Mouse (Mus musculus): ENCODE measurements at regions not wholly inside any gene's neighbourhood (a gene's known extent, or its start where the extent isn't known, plus 50 kb on each side); places are given as distances from the start of the nearest gene placed in this dataset.

DNA sequence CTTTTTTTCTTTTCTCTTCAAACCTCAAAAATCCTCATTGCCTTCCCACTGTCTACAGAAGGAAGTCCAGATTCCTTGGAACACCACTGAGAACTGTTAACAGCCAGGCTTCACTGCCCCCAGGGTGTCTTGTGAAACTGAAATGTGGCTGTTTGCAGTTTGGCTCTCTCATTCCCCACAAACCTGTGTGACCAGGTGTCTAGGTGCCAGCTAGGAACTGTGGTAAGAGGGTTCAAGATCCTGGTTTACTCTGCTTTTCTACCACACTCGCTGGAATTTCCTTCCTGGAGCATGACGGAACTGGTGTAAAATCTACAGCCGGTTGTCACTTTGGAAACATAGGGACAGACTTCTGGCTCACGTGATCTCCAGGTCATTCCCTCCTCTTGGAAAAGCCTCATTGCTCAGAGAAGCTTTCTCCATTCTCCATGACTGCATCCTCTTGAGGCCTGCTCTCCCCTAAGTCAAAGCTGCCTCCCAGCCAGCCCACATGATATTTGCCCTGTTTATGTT, 660.2 kb downstream of the Zfp706 start:
- DNase-seq (ENCODE audit: low spot score): no peak

DNA sequence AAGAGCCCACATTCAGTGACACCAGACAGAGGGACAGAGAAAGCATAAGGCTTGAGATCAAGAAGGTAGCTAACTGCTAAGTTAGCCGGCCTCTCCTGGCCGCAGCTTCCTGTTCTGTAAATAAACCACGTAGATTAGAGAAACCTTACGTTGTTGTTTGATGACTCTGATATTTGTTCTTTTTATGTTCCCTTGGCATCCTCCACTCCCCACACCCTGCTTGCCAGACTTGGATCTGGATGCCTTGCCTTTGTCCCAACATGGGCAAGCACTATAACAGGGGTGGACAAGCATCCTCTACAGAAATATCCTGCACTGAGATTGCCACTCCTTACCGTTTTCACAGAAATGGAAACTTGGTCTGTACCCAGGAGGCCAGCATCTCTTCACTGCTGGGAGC, 661.4 kb downstream of the Zfp706 start:
- DNase-seq (ENCODE audit: low spot score): no peak

DNA sequence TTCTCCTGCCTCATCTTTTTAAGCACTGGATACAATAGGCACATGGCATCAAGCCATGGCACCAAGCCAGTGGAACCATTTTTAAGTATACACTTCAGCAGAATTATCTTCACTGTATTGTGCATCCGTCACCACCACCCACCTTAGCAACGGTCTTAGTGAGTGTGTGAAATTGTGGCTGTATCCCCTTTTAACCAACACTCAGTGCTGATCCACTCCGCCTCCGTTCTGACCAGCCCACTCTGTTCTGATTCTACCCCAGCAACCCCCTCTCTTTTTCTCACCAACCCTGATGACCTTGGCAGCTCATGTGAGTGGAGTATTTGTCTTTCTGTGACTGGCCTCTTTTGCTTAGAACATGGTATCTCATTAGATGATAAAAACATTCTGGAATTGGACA, 662.2 kb downstream of the Zfp706 start:
- DNase-seq (ENCODE audit: low spot score): no peak

DNA sequence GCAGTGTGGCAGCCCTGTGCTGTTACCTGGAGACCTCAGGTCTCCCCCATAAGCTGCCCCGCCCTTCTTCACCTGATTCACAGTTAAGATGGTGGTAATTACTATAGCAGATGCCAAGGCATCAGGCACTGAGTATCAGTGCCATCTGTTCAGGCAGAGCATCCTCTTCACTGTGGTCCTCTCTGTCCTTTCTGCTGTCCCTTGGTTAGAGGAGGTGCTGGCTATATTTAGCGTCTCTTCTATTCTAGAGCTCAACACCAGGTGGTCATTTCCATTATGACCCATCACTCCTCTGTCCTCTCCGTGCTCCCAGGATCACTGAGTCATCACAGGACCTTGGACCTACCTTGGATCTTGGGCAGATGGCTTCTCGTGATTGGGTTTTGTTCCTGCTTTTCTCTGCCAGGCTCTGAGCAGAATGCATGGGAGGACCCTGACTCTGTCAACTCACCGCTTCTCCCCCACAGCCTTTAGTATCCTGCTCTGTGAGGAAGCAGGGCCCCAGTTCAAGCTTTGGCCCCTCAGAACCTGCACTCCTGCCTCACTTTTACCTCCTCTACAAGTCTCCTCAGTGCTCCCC, 667.5 kb downstream of the Zfp706 start:
- DNase-seq (ENCODE audit: low spot score): no peak

DNA sequence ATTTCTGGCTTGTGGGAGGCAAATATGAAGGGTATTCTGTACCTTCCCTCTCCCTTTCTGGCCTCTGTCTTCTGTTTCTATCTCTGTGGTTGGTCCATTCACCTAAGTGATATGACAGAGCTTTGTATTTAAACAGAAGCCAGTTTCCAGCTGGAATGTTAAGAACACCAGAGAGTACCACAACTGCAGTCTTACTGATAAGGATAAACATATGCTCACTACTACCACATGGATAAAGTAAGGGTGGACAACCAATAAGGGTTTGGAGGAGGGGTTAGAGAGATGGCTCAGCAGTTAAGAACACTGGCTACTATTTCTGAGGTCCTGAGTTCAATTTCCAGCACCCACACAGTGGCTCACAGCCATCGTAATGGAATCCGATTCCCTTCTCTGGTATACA, 668.8 kb downstream of the Zfp706 start:
- DNase-seq (ENCODE audit: low spot score): no peak

DNA sequence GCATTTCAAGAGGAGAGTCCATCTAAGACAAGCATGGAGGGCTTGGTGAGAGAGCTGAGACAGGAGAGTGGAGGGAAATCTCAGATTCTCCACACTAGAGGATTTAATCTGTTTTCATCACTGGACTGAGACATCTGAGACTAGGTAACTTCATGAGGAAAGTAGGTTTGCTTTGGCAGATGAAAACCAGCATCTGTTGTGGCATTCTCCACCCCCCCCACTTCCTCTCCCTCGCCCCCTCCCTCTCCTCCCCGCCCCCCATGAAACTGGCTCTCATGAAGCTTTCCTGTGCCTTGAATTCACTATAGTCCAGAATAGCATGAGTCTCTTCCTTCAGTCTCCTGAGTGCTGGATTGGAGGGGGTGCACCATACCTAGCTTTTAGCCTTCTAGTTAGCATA, 670.7 kb downstream of the Zfp706 start:
- no peak for DNase-seq (ENCODE audit: low spot score)

DNA sequence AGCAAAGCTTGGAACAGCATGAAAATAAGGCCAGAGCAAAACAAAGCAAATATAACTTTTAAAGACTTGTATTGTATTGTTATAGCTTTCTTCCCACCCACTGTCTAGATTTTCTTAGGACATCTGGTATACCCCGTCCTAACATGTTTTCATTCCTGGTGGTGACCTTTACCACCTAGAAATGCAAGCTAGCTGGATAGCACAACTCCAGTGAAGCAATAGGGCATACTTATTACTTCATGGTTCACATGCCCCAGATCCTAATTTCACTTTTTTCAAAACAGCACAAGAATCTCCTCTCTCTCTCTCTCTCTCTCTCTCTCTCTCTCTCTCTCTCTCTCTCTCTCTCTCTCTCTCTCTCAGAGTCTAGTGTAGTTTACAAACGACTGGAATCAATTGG, 672.5 kb downstream of the Zfp706 start:
- no peak for DNase-seq (ENCODE audit: low spot score)

DNA sequence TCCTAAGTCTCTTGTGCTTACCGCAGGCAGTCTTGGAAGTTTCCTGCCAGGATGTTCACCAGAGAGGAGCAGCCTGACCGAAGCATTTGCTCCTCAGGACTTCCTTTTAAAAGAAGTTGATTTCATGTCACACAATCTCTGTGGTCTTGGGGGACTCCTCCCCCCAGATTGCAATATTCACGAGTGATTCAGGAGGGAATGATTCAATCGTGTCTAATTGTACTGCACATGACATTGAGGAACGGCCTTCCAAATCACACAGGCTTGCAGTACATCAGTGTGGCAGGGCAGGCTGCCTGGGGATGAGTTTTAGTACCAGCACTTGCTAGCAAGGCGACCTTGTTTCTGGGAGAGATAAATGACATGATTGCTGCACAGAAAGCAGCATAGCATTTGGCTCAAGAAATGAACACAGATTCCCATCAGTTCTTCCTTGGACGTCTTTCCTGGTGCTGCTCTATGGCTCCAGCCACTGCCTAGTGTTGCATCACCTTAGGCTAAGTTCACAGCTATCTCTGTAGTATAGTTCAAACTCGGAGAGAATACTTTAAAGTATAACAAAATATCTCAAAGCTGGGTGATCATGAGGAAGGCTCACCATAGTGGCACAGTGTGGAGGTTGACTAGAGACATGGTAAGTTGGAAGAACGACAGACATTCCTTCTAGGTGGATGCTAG, 673.0 kb downstream of the Zfp706 start:
- no peak for DNase-seq (ENCODE audit: low spot score)

DNA sequence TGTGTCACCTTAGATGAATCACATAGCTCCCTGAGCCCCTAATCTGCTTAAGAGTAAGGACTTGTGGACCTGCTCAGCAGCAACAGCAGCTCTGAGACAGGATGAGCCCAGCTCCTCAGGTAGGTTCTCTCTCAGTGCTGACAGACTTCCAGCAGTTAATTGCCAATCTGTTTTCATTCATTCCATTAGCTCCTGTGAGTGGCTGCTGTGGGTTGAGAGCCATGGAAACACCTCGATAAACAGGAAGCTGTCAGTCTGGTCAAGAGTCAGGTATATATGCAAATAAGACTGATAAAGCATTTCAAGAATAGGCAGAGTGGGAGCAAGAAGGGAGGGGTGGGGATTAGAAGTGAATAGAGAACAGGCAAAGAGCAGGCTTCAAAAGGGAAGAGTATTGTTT, 673.7 kb downstream of the Zfp706 start:
- DNase-seq (ENCODE audit: low spot score): no peak

DNA sequence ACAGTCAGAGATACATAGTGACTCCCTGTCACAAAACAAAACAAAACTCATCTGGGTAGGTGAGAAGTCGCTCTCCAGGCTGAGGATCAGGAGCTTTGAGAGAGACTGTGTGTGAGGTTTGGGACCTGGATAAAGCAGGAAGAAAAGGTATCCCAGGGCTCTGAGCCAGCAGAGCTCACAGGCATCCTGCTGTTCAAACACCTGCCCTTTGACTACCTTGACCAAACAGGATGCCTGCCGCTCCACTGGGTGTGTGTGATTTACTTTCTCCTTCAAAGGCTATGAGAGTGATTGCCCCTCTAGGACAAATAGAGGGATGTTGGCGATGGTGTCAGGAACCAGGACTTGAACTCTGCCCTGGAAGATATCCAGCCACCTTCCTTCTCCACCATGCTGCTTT, 674.3 kb downstream of the Zfp706 start:
- no peak for DNase-seq (ENCODE audit: low spot score)

Measured in ovary, postnatal 10 days (tissue).